Mouse (Mus musculus) urinary bladder, postnatal 4 days (tissue): ENCODE data around the gene Ppp4r1.

ENCODE experiments used
- DNase-seq, 2 experiments: peaks; one replicate each; pipeline ENCODE4 v3.0.0; 2021 to 2022; ENCODE audit warnings: low spot score in 2 of 2

The Ppp4r1 gene

DNA sequence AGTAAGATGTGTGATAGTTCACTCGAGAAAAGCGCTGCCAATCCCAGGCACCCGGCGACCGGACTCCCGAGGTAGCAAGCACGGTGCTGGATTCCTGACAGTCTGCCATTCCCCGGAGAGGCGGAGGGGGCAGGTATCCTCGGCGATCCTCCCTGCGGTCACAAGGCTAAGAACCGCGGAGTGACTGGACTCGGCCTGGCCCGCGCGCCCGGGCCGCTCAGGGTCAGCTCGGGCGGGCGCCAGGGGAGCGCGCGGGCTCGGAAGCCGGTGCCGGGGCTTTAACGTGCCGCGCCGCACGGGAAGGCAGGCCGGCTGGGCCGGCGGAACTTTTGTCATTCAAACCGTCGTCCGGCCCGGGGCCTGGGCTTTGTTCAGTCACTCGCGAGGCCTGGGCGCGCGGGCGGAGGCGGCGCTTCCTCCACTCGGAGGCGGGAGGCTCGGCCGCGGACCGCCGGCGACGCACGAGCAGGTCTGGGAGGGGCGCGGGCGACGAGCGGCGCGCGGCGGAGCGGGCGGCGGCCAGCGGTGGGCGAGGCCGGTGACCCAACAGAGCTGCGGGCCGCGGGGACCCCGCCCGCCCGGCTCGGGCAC, at the start of gene Ppp4r1:
TSS of gene Ppp4r1 (plus strand) at position 23 of the 591 bp plus-strand sequence.
- peak; percentile 80 to 81 for DNase-seq

DNA sequence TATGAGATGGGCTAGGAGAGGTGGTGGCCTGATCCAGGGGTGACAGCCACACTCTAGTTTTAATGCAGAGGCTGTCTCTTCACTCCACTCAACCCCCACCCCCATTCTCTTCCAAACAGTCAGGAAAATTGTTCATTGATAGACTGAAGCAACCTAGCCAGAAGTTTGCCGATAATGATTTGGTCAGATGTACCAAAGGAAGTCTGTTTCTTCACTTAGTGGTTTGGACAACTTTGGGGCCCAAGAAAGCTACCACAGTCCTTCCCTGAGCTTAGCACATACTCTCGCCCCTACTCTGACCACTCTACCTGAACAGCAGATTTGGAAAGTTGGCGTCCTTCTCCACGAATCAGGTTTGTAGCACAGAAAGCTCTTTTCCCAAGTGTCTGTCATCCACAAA, 49.7 kb upstream of the Ppp4r1 start:
- DNase-seq = no peak

DNA sequence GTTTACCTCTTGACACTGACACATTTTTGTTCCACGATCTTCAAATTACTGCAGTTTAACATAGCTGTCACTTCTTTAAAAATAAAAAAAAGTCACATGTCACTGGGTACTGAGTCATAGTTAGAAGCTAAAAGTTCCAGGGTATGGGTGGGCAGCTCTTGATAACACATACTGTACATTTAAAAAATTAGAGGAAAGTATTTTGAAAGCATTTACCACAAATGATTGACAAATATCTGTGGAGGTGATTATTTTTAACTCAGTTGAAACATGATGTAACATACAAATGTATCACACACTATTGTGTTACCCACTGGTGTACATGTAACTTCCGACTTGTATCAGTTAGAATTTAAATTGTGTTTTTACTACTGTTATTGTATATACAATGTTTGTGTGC, 47.3 kb upstream of the Ppp4r1 start:
- DNase-seq = no peak

DNA sequence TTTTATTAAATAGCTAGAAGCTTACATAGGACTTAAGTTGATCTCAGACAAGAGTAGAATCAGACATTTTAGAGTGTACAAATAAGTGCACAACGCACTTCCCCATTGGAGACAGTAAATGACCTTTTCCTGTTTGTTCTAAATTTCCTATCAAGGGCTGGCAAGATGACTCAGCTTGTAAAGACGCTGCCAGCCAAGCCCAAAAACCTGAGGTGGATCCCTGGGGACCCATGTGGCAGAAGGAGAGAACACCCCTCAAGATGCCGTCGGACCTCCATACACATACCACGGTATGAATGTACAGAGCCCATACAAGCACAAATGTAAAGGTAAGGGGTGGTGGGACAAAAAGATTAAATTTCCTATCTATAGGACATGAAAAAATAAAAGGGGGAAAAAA, 45.2 kb upstream of the Ppp4r1 start:
- no peak for DNase-seq

DNA sequence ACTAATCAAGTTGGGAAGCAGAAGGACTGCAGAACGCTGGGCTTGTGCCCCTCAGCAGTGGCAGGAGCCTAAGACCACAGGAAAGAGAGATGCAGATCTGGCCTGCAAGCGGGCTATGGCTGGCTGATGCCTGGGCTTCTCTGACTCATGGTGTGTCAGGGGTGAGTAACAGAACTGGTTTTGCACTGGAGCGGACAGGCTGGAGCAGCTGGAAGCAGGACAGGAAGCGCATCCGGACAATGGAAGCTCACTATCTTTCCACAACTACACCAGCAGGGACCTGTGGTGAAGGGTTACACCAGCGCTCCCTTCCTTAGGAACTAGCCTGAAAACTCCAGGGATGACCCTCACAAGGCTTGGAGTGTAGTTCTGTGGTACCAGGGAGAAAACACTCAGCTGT, 44.8 kb upstream of the Ppp4r1 start:
- no peak for DNase-seq

DNA sequence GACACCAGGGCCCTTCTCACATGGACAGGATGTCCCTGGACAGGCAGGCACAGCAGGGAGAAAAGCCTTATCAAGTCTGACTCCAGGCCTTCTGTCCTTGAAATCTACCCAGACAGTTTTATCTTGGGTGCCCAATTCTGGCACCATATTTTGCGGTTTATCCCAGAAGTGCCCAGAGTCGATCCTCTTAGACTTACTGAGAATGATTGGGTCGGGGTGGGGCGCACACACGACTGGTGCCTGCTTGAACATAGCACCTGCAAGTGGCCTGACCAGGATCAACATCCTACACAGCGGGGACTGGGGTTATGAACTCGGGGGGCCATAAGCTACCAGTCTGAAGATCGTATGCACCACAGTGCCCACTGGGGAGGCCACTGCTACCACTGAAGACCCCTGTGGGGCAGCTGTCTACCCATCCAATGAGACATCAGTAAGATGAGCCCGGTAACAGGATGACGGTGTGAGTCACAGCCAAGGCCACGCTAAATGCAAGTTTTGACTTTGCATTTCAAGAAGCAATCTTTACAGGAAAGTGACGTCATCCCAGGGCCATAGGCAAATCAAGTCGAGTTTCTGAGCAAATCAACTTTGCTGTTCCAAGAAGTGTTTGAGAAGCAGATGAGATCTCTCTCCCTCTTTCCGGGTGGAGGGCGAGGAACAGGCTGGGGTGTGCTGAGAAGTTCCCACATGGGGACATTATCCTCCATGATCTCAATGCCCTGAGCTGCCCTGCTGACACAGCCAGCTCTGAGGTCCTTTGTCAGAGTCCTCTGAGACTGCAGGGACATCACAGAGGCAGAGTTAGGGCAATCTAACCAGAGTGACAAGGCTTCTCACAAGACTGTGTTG, 42.3 kb upstream of the Ppp4r1 start:
- no peak for DNase-seq

DNA sequence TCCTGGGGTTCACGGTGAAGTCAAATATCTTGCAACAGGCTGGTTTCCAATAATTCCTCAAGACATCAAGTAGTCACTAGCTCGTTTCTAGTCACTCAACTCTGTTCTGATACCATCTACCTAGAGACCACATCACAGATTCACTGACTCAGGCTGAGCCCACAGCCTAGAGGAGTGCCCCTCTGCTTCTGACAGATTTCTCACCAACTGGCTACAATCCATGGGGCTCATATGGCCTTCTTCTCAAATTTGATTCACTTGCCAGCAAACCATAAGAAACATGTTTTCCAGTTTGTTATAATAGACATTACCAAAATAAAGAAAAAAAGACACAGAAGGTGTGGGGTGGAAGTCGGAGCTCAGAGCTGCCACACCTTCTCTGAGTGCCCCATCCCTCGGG, 40.8 kb upstream of the Ppp4r1 start:
- DNase-seq = no peak

DNA sequence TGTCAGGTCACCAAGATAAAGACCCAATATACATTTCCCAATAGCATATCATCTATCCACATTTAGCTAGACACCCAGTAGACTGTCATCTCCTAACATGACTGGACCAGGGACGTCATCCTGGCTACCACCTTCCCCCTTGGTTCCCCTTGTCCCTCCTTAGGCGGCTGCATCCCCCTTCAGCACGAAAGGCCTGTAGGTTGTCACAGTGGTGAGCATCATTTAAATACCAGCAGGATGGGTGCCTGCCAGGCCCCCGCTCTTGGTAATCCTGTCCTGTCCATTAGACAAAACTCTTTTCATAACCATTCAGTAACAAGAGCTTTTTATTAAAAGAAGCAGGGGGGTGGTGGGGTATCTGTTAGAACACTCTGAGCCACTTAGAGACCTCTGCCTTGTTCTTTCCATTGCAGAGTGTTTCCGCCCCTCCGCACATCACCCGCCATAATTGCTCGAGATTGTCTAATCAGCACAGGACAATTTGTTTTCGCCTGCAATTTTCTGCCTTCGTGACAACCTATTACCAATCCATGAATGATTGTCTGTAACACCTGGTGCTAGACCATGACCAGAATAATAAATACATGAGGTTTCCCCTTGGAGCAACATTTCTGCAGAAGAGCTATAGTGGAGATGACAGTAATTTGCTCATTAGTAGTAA, 40.0 kb upstream of the Ppp4r1 start:
- DNase-seq = no peak

DNA sequence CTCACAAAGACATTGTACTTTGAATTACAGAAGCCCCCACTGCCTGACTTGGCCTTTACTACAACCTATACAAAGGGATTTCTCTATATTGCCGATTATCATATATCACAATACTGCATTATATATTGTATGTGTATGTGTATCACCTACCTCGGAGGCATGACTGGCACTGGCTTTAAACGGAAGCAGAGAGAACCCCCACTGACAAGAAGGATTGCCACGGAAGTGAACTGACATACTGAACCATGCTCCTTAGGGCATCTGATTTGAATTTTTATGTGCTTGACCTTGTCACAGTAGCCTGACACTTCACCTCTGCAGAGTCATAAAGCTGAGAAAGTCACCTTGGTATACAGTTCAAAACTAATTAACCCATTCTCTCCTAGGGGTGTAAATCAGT, 39.4 kb upstream of the Ppp4r1 start:
- DNase-seq = no peak

DNA sequence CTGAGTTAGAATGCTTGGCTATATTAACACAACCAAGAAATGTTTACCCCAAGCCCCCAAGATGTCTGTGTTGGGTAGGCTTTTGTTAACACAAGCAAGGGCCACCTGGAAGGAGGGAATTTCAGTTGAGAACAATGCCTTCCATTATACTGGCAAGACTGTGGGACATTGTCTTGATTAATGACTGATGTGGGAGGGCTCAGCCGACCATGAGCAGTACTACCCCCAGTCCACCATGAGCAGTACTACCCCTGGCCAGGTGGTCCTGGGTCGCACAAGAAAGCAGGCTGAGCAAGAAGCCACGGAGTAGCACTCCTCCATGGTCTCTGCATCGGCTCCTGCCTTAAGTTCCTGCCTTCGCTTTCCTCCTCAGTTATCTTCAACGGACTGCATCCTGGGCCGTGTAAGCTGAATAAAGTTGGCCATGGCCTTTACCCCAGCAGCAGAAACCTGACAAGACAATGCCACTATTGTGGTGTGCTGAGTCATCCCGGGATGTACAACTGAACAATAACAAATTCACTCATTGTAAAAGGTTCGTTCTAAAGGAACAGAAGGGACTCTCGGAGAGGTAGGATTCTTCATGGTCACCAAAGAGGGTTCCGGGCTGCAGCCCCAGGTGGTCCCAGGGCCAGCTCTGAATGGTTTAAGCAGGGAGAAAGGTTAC, 38.6 kb upstream of the Ppp4r1 start:
- no peak for DNase-seq

DNA sequence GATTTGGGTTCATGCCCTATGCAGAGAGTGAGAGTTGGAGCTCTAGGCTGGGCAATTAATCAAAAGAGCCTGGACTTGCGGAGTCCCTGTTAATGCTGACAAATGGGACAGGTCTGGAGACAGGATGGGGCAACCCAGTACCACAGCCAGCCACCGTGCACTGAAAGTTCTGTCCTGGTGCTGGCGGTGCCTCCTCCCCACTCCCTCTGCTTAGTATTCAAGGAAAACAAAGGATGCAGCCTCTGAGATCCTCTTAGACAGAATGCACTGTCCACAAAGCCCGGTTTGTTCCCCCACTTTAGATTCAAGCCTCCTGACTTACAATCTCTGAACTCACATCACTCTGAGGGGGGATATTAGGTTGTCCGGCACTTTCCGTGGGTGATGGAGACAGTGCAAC, 36.1 kb upstream of the Ppp4r1 start:
- no peak for DNase-seq

DNA sequence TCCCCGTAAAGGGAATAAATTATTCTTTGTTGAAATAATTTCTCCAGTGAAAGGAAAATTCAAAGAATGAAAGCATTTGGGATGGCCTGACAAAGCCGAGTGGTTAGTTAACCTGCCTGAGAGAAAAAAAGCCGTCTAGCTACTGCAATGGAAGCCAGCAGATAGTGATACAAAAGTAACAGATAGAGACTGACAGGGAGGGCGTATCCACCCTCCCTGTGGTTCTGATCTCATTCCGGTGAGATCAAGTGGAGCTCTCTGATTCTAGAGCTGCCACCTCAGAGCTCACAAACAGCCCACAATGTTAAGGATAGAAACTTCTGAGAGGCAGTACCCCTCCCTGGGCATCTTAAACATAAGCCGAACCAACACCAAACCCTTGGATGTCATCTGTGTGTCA, 33.4 kb upstream of the Ppp4r1 start:
- DNase-seq = no peak

DNA sequence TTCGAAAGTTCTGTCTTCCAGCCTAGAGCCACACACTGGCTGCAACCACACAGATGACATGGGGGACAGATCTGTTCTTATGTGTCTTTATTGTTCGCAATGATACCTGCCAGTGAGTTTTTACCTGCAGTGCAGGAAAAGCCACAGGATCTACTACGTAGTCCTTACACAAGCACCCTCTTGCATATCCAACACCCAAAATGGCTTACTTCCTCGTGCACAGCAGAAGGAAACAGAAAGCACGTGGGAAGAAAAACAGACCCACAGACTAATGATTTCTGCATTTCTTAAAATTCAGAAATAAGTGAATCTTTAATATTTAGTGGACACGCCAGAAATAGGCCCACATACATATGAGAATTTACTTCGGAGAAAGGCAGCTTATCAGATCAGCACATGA, 32.6 kb upstream of the Ppp4r1 start:
- no peak for DNase-seq

DNA sequence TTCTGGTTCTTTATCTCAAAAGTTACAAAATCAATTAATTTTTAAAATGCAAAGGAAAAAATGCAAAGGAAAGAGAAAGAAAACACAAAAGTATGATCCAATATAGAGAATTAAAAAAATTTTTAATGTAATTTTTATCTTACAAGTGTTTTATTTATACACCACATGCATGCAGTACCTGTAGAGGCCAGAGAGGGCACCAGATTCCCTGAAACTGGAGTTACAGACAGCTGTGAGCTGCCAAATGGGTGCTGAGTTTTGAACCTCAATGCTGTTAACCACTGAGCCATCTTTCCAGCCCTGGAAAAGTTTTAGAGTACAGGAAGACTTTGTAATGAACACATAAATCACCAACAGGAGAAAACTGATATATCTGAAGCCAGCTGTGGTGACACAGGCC, 32.1 kb upstream of the Ppp4r1 start:
- no peak for DNase-seq

DNA sequence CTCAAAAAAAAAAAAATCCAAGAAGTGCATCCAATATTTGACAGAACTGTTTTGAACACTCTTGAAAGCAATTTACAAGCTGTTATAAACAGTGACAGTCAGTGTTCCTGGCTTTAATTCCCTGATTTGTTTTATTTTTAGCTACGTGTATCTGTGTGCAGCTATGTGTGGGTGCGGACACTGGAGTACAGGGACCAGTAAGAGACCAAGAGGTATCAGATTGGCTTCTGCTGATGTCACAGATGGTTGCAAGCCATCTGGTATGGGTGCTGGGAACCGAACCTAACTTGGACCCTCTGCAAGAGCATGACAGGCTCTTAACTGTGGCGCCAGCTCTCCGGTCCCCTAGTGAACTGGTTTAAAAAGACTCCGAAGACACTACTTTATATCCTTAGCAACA, 29.2 kb upstream of the Ppp4r1 start:
- DNase-seq = no peak

DNA sequence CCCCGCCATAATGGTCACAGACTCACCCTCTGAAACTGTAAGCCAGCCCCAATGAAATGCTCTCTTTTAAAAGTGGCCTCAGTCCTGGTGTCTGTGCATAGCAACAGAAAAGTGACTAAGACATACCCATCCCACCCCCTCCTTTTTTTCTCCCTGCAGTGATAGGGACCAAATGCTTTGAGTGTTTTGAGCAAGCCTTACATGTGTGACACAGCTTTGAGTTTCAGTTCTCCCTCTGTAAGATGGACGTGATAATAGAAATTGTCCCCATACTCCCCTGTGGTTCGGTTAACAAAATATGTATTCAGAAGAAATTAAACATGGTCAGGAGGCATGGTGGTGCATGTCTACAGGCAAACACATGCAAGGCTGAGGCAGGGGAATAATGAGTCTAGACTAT, 26.5 kb upstream of the Ppp4r1 start:
- no peak for DNase-seq

DNA sequence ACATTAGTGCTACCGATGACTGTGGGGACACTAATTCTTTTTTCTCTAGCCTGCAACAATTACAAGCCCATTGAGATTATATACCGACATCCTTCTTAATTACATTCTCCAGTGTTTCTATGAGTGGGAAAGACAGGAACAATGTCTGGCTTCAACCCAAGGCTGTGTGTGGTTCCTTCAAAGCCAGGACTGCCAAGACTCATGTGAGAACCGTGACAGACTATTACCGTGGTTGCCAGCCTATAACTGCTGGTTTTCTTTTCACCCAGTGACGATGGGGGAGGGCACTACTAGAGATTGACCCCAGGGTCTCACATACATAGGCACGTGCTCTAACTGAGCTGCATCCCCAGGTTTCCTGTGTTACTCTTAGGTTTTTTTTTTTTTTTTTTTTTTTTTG, 25.2 kb upstream of the Ppp4r1 start:
- DNase-seq = no peak

DNA sequence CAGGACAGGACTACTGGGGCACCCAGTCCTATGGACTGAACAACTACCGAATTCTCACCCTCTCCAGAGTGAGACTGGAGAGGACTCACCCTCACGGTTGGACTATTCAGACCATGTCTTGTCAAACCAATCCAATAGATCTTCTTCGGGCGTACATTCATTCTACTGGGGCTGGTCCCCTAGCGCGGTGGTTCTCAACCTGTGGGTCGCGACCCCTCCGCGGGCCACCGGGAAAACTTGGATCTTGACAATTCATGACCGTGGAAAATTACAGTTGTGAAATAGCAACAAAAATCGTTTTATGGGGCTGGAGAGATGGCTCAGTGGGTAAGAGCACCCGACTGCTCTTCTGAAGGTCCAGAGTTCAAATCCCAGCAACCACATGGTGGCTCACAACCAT, 19.2 kb upstream of the Ppp4r1 start:
- DNase-seq = no peak

DNA sequence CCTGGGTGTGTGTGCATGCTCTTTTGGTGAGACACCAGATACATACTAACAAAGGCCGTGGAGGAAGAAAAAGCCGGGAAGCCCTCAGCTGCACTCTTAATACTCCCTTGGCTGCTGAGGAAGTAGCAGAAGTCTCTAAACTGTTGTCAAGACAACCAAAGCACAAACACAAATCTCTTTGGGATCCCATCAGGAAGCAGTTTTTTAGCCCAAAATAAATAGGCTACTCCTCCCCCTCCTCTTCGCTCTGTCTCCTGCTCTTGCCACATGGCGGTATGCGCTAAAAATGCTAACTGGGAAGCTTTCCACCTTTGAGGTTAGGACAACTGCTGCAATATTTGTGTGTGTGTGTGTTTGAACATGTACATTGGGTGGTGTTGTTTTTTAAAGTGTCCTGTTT, 13.9 kb upstream of the Ppp4r1 start:
- DNase-seq = no peak

DNA sequence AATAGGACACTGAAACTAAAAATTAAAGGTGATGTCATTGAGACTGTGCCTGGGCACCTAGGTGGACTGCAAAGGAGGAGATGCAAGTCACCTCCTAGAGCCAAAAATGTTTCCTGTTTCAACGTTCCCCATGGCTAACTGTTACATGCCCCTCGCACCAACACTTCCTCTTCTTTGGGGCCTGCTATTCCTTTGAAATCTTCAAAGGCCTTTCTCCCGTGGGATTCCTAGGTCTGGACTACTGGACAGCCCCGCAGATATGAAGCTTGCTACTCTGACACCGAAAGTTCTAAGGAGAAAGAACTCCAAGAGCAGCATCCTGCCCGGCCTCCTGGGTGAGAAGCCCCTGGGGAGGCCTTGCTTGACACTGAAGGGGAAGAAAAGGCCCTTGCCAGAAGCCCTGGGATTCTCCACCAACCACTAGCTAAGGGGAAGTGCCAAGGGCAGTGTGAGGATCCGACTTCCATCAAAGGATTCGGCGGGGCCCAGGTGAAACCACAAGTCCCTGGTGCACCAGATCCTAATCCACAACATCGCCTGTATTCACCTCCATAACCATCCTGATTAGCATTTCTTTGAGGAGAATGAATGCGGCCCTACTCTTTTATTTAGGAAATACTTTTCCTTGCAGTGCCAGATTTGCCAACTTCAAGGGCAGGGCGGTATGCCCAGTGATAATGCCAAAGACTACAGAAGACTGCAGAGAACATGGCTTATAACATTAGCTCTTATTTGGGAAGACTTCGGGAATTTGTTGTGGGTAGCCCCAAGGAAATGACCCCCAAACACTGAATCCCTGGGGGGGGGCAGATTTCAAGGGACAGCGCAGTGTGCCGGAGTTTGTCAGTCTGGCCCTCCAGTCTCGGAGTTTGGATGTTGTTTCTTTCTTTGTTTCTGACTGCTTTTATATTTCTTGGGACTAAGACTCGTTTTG, 11.1 kb upstream of the Ppp4r1 start:
- no peak for DNase-seq
